Mouse (Mus musculus) midbrain, embryonic 15.5 days (tissue): Measurements from ENCODE around the gene Ppm1h. TPM values are rescaled to one million over a fixed set of nuclear protein-coding genes. Genes with fewer than 3 reads are reported as not detected.
A peak's percentile ranks its signal among the peaks of the same experiment; 100 is the strongest.

Experiments used
- ATAC-seq: fragments of 200-750 bp; cut with Nextera tagmentation; replicated peaks from 2 replicates; pipeline ENCODE4 v1.8.0; 2017; ENCODE audit warnings: moderate TSS enrichment
- H3K27ac ChIP-seq: fragments of 300-500 bp; sonication (generic); 2 replicates; pipeline ENCODE4 v1.5.1; 2015; ENCODE audit warnings: mild to moderate bottlenecking, inconsistent platforms
- H3K27me3 ChIP-seq: fragments of 300-500 bp; sonication (generic); replicated peaks from 2 replicates; pipeline ENCODE4 v1.6.1; 2015; ENCODE audit warnings: inconsistent platforms
- H3K36me3 ChIP-seq: fragments of 300-500 bp; sonication (generic); replicated peaks from 2 replicates; pipeline ENCODE4 v1.6.1; 2015; ENCODE audit warnings: inconsistent platforms
- H3K4me1 ChIP-seq: fragments of 300-500 bp; sonication (generic); 2 replicates; pipeline ENCODE4 v1.6.1; 2015; ENCODE audit warnings: inconsistent platforms
- H3K4me2 ChIP-seq: fragments of 300-500 bp; sonication (generic); 2 replicates; pipeline ENCODE4 v1.6.1; 2015; ENCODE audit warnings: inconsistent platforms, mild to moderate bottlenecking, moderate library complexity
- H3K4me3 ChIP-seq: fragments of 300-500 bp; sonication (generic); 2 replicates; pipeline ENCODE4 v1.5.1; 2015; ENCODE audit warnings: mild to moderate bottlenecking, inconsistent platforms
- H3K9ac ChIP-seq: fragments of 300-500 bp; sonication (generic); 2 replicates; pipeline ENCODE4 v1.6.1; 2015; ENCODE audit warnings: mild to moderate bottlenecking, inconsistent platforms
- H3K9me3 ChIP-seq: fragments of 300-500 bp; sonication (generic); 2 replicates; pipeline ENCODE4 v1.6.1; 2016; ENCODE audit warnings: inconsistent platforms
- WGBS: fragments of 180-500 bp; shearing (Covaris S2); methylation state at CpG from one replicate; pipeline ENCODE4 v1.1.7; 2015; ENCODE audit warnings: mixed read lengths; 5-methylcytosine and 5-hydroxymethylcytosine counted together
- polyA plus RNA-seq: library from polyadenylated mRNA; unstranded; fragments of >200 nt; fragmentation: Nextera tagmentation; extraction: Ambion mirVana; gene quantifications from 2 replicates; pipeline ENCODE4 v1.2.1, GENCODE M21; 2015

The Ppm1h gene
- polyA plus RNA-seq, 1 experiment from 2014 or later, result 21.4 TPM

- ATAC-seq, result no peak
- Histone ChIP-seq H3K4me2 (no peak overlapping the region), H3K27me3 (no peaks in the 10 kb centered on the region), H3K4me1 (no peaks in the 10 kb centered on the region), H3K9me3 (no peaks in the 10 kb centered on the region), H3K9ac (no peak overlapping the region), H3K4me3 (no peak overlapping the region), H3K36me3 (no peaks in the 10 kb centered on the region), H3K27ac (no peak overlapping the region)
- 89% methylated on average over 7 of the region's 7 CpGs for WGBS
Measured at GRCm38 (mm10) chr10:122970188-122970587, 291.6 kb downstream of the Ppm1h start.

DNA sequence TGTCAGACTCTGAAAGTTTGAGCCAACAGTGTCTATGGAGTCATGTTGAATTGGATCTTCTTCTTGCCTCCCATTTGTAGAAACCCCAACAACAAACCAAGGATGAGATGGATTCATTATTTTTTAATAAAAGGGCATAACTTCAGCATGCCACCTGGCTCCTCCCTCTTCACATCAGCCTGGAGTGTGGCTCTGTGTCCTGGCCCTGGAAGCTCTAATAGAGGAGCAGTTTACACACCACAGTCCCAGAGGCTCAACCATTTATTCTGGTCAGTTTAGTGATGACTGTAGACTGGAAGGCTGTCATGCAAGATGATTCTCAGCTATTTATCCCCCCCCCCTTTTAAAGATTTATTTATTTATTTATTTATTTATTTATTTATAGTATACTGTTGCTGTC is 294.7 kb downstream of the Ppm1h start:
- Histone ChIP-seq H3K9me3 (no peaks in the 10 kb centered on the region), H3K4me2 (no peak overlapping the region), H3K4me3 (no peak overlapping the region), H3K27me3 (no peaks in the 10 kb centered on the region), H3K9ac (no peak overlapping the region), H3K4me1 (peaks cover 6% of the 10 kb centered on the region; the same call in 1 of the 2 replicates), H3K27ac (no peak overlapping the region), H3K36me3 (no peaks in the 10 kb centered on the region)
- ATAC-seq, result no peak

GRCm38 (mm10) chr10:122976038-122976437 is 297.5 kb downstream of the Ppm1h start:
- no peak overlapping the region for H3K4me2 ChIP-seq
- H3K27ac ChIP-seq, result no peak overlapping the region
- H3K36me3 ChIP-seq, result no peaks in the 10 kb centered on the region
- H3K9ac ChIP-seq, result no peak overlapping the region
- H3K27me3 ChIP-seq, result no peaks in the 10 kb centered on the region
- WGBS, result 79% methylated on average over 9 of the region's 9 CpGs
- no peaks in the 10 kb centered on the region for H3K9me3 ChIP-seq
- no peak overlapping the region for H3K4me3 ChIP-seq
- peaks cover 6% of the 10 kb centered on the region; the same call in 1 of the 2 replicates for H3K4me1 ChIP-seq
- ATAC-seq, result no peak

DNA sequence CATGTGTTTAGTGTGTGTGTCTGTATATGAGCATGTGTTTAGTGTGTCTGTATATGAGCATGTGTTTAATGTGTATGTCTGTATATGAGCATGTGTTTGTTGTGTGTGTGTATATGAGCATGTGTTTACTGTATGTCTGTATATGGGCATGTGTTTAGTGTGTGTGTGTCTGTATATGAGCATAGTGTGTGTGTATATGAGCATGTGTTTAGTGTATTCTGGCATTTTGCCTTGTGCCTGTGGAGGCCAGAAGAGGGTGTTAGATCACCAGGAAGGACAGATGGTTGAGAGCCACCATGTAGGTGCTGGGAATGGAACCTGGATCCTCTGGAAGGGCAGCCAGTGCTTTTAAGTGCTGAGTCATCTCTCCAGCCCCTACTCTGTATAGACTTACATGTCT is 300.8 kb downstream of the Ppm1h start:
- Histone ChIP-seq H3K9ac (no peak overlapping the region), H3K4me3 (no peak overlapping the region), H3K4me2 (no peak overlapping the region), H3K36me3 (no peaks in the 10 kb centered on the region), H3K27ac (no peak overlapping the region), H3K9me3 (no peaks in the 10 kb centered on the region), H3K27me3 (no peaks in the 10 kb centered on the region), H3K4me1 (peaks cover 29% of the 10 kb centered on the region)
- ATAC-seq, result no peak

GRCm38 (mm10) chr10:122980123-122980522 is 301.6 kb downstream of the Ppm1h start:
- Histone ChIP-seq H3K27me3 (no peaks in the 10 kb centered on the region), H3K4me2 (no peak overlapping the region), H3K4me3 (no peak overlapping the region), H3K36me3 (no peaks in the 10 kb centered on the region), H3K9ac (no peak overlapping the region), H3K4me1 (peaks cover 31% of the 10 kb centered on the region), H3K27ac (no peak overlapping the region), H3K9me3 (no peaks in the 10 kb centered on the region)
- no peak for ATAC-seq
- WGBS, result 96% methylated on average over 12 of the region's 12 CpGs

- H3K9me3 ChIP-seq, result no peaks in the 10 kb centered on the region
- no peaks in the 10 kb centered on the region for H3K27me3 ChIP-seq
- 57% methylated on average over 11 of the region's 11 CpGs for WGBS
- H3K36me3 ChIP-seq, result no peaks in the 10 kb centered on the region
- H3K27ac ChIP-seq, result no peak overlapping the region
- H3K4me2 ChIP-seq, result peak overlapping the region; percentile 65
- peaks cover 35% of the 10 kb centered on the region for H3K4me1 ChIP-seq
- H3K4me3 ChIP-seq, result peak overlapping the region; percentile 92
- no peak for ATAC-seq
- H3K9ac ChIP-seq, result 0 out of 2 replicates have a peak overlapping the region, but pooled peaks have one; percentile 42
Measured at GRCm38 (mm10) chr10:122982909-122983578, 304.5 kb downstream of the Ppm1h start.

DNA sequence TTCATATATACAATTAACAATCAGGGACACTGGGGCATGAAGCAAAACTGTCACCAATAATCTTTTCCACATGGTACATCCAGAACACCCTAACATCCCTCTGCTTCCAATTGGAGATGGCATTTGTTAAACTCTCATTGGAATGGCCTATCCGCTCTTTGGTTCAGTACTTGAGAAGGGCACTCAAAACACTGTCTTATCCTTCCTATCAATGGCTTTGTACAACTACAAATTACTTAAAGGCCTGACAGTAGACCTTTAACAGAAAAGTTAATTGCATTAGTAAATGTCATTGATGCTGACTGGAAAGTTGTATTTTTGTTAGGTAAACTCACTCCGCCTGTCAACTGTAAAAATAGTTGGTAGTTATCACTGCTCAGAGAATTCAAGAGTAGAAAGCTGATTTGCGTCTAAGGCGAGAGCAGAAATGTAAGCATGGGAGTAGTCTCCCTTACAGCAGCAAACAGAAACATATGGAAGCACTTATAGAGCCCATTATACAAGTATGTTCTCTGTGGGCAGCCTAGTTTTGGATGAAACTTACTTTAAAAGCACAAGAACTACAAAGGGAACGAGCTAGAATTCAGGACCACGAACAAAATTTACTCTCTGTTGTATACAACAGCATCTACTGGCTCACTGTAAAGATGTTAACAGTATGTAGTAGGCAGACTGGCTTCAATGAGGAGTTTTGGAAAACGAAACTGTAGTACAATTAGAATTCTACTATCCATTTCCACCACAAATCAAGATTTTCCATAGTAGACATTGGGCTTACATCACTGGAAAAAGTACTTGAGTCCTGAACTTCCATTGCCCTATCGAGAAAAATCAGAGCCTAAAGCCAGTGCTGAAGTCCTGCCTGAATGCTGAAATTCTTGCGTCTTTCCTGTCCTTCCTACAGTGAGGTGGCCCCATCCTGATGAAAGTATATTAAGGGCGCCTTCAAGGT is 305.3 kb downstream of the Ppm1h start:
- no peak for ATAC-seq
- WGBS, result 39% methylated on average over 10 of the region's 10 CpGs

GRCm38 (mm10) chr10:122984531-122985251 is 306.1 kb downstream of the Ppm1h start:
- 2% methylated on average over 10 of the region's 10 CpGs for WGBS
- H3K4me3 ChIP-seq, result peak overlapping the region; percentile 92
- H3K27me3 ChIP-seq, result no peaks in the 10 kb centered on the region
- peak overlapping the region; percentile 89 for H3K9ac ChIP-seq
- H3K4me1 ChIP-seq, result peaks cover 35% of the 10 kb centered on the region
- no peaks in the 10 kb centered on the region for H3K9me3 ChIP-seq
- H3K4me2 ChIP-seq, result peak overlapping the region; percentile 65
- peak overlapping the region; percentile 99 for H3K27ac ChIP-seq
- ATAC-seq, result no peak
- no peaks in the 10 kb centered on the region for H3K36me3 ChIP-seq

More for the DNA sequence above, 305.3 kb downstream of the Ppm1h start:
- Histone ChIP-seq H3K9ac (peak overlapping the region; percentile 42), H3K27ac (peak overlapping the region; percentile 99; the same call in 1 of the 2 replicates), H3K36me3 (no peaks in the 10 kb centered on the region), H3K27me3 (no peaks in the 10 kb centered on the region), H3K9me3 (no peaks in the 10 kb centered on the region), H3K4me1 (peaks cover 35% of the 10 kb centered on the region), H3K4me2 (peak overlapping the region; percentile 65), H3K4me3 (peak overlapping the region; percentile 92)

DNA sequence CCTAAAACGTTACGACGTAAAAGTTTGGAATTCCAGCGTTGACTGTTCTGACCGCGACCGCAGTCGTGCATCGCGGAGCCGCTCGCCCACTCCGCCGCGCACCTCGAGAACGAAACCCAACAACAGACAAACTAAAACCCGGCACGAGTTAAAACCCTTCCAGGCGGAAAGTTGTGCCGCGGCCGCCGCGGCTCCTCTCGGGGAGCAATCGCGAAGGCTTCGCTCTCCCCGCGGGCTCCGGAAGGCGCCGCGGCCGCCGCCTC is 306.6 kb downstream of the Ppm1h start:
- no peaks in the 10 kb centered on the region for H3K9me3 ChIP-seq
- H3K4me3 ChIP-seq, result peak overlapping the region; percentile 92
- peak overlapping the region; percentile 89 for H3K9ac ChIP-seq
- no peaks in the 10 kb centered on the region for H3K27me3 ChIP-seq
- peaks cover 35% of the 10 kb centered on the region for H3K4me1 ChIP-seq
- under 1% methylated on average over 37 of the region's 37 CpGs for WGBS
- peak overlapping the region; percentile 65 for H3K4me2 ChIP-seq
- H3K36me3 ChIP-seq, result no peaks in the 10 kb centered on the region
- peak overlapping the region; percentile 99 for H3K27ac ChIP-seq
- peak; percentile 8 for ATAC-seq

GRCm38 (mm10) chr10:122985515-122986319 is 307.2 kb downstream of the Ppm1h start:
- H3K4me1 ChIP-seq, result peaks cover 35% of the 10 kb centered on the region
- no peaks in the 10 kb centered on the region; the same call in 1 of the 2 replicates for H3K36me3 ChIP-seq
- peak overlapping the region; percentile 99 for H3K27ac ChIP-seq
- peak overlapping the region; percentile 92 for H3K4me3 ChIP-seq
- peak overlapping the region; percentile 89 for H3K9ac ChIP-seq
- H3K27me3 ChIP-seq, result no peaks in the 10 kb centered on the region
- under 1% methylated on average over 86 of the region's 115 CpGs for WGBS
- no peaks in the 10 kb centered on the region for H3K9me3 ChIP-seq
- peak overlapping the region; percentile 65 for H3K4me2 ChIP-seq
- ATAC-seq, result peak; percentile 93

DNA sequence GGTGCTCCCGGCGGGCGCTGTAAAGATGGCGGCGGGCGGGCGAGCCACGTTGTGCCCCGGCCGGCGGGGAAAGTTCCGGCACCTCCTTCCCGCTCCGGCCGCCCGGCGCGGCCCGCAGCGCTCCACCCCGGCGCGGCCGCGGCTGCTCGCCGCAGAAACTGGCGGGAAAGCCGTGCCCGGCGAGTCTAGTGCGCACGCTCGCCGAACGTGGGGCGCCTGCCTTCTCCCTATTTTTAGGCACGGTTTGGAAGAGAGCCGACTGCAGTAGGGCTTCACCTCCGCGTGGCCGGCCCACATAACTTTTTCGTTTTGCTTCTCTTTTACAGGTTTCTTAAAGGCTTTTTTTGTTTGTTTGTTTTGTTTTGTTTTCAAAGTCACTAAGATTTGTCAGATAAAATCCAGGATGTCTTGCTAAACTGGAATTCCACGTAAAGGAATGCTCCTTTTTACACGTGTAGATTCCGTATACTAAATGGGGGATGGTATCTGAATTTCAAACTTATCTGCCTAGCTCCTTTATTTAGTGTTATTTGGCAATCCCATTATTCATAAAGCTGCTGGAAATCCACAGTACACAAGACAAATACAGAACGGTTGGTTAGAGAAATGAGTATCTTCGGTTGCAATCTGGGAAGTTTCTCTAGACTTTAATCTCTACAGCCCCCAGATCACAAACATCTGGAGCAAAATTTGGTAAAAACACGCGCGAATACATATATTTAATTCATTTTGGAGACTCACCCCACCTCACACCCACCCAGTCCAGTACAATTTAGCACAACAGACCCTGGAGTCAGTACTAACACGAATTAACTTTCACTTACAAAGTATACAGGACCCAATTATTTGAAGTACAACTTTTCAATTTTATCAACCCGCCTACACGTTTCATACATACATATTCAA is 308.0 kb downstream of the Ppm1h start:
- 10% methylated on average over 49 of the region's 54 CpGs for WGBS
- peak overlapping the region; percentile 92 for H3K4me3 ChIP-seq
- H3K4me1 ChIP-seq, result peaks cover 35% of the 10 kb centered on the region
- peak overlapping the region; percentile 65 for H3K4me2 ChIP-seq
- H3K9me3 ChIP-seq, result no peaks in the 10 kb centered on the region
- no peaks in the 10 kb centered on the region for H3K27me3 ChIP-seq
- H3K27ac ChIP-seq, result peak overlapping the region; percentile 99
- H3K36me3 ChIP-seq, result no peaks in the 10 kb centered on the region; the same call in 1 of the 2 replicates
- peak overlapping the region; percentile 89 for H3K9ac ChIP-seq
- ATAC-seq, result peak; percentile 57; the same call in 1 of the 2 replicates
